Mouse (Mus musculus): ENCODE data around the gene Olfr996.
"Not testable (repeated sequence)": the region's sequence is repeated elsewhere in the genome, so short reads cannot be mapped to it uniquely, and the experiment has no call there.

Olfr996 gene

GRCm38 (mm10) chr2:85578915-85579314 lies at the start of gene Olfr996:
Olfr996 (plus strand) TSS chr2:85579215.
- no peak for DNase-seq (ENCODE audit: low spot score in 2 of 2)

DNA sequence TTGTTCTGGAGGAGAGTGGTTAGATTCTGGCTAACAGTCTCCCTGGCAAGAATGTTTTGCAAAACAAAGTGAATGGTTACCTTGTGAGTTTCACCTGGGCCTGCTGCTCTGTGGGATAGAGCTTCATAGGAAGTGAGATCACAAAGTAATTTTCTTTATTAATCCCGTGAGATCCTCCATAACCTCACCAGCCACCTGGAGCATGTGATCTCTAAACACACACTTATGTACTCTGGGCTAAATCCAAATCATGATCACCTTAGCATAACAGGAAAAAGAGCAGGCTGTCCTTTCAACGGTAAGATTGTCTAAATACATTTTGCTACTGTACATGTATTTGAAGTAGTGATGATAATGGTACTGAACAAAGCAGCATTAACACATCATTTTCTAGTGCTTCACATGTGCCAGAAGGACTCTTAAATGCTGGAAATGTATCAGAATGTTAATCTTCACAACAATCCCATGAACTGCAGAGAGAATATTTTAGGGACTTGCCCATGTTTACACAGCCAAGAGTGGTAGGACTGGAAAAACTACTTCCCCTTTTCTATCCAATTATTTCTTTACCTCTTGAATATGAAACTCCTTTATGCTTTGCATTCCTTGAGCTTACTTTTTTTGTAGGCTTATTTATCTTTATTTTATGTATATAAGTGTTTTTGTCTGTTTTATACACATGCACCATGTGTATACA lies 46.8 kb upstream of the Olfr996 start:
- no peak for DNase-seq (ENCODE audit: low spot score in 2 of 2)

DNA sequence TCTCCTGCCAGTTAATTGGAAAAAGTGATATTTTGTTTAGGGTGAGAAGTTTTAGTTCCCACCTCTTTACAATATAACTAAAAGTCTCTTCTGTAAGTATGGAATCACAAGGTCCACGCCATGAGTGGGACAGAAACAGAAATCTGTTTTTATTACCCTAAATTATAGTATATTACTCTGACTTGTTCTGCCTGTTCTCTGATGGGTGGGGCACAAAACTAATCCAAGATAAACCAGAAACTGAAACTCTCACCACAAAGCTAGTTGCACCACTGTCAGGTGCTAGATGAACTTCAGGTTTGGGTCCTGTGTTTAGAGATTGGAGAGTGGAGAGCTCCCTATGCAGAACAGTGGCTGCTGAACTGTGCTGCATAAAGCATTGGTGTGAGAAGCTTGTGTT lies 45.1 kb upstream of the Olfr996 start:
- DNase-seq (ENCODE audit: low spot score in 2 of 2): no peak

DNA sequence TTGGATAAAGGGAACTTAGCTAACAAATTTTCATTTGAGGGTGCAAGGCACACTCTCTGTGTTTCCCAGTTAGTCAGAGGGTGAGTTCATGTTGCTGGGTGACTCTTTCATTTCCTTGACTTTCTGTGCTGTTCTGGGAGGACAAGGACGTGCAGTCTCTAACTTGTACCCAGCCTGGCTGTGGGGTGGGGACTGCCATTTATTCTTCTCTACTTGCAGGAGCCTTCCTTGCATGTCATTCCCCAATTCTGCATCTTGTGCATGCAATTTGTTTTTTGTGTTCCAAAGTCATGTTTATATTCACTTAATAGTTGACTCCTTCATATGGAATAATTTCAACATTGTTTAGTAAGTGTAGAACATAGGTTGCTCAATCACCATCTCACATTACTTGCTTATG lies 24.2 kb upstream of the Olfr996 start:
- no peak for DNase-seq (ENCODE audit: low spot score in 2 of 2)

DNA sequence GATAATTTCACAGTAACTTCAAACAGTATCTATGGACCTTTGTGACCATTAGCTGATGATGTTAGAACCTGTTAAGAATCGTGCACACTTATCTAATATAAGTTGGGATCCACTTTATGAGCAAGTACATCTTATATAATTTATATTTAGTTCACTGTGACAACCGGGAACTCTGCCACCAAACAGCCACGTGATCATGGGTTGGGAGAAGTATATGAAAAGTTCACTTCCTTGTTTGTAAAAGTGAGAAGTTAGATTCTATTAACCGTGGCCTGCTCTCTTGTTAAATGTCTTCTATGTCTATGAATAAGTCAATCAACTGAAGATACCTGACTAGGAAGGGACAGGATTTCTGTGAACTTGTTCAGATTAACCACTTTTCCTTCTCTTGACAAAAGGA lies 18.8 kb upstream of the Olfr996 start:
- DNase-seq (ENCODE audit: low spot score in 2 of 2): no peak

- DNase-seq (ENCODE audit: low spot score in 2 of 2): no peak
These were observed 17.8 kb upstream of the Olfr996 start for GRCm38 (mm10) chr2:85561187-85561586.

DNA sequence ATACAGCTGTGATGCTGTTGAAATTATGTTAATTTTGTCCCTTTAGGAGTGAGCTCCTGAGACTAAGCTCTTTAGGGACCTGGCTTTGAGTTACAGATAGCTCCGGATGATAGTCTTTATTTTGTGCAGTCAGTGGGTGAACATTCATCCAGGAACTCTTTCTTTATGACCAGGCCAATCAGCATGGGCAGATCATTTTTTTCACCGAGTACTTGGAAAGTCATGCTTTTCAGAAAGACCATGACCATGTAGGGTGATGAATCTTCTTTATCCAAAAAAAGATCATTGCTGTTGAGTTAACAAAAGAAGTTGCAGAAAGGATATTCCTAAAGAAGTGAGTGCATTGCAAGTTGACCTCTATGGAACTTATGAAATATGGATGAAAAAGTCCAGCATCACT lies 9.6 kb downstream of the Olfr996 start, which contains the start of gene Olfr998:
Gene Olfr998, plus strand, starts transcription at position 301 of the 400 bp plus-strand sequence.
- DNase-seq (ENCODE audit: low spot score in 2 of 2): not testable (repeated sequence)

GRCm38 (mm10) chr2:85611803-85612202 lies 32.8 kb downstream of the Olfr996 start, which contains the start of gene Olfr1000:
Olfr1000 (minus strand) TSS chr2:85611903.
- no peak for DNase-seq (ENCODE audit: low spot score in 2 of 2)

Data from spleen, postnatal 36 days (tissue).